Mouse (Mus musculus) heart, adult 9 months (tissue): ENCODE measurements around the gene 1110032F04Rik.
"Not testable (repeated sequence)": the region's sequence is repeated elsewhere in the genome, so short reads cannot be mapped to it uniquely, and the experiment has no call there.

Source experiments
- DNase-seq, 2 experiments: peaks; one replicate each; pipeline ENCODE4 v3.0.0; 2022; ENCODE audit warnings: low spot score in 2 of 2

1110032F04Rik gene

DNA sequence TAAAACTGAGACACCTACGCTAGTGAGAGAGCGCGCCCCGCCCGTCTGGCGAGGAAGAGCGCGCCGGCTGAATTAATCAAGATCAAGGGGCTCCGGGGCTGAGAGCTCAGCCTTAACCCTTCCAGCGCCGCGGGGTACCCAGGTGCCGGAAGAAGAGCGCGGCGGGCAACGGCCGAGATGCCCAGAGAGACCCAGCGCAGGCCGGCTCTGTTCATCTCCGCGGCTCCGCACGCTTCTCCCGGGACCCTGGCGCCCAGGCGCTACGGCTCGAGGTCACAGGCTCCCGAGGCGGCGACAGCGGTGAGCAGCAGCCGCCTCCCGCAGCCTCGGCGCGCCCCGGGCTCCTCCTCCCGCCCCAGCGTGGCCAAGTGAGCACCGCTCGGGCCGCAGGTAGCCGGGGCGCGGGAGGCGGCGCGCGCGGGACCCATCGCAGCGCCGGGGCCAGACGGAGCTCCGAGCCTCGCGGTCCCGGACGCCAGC, at the start of gene 1110032F04Rik:
TSS of gene 1110032F04Rik (plus strand) at position 376 of the 480 bp plus-strand sequence.
- no peak for DNase-seq

DNA sequence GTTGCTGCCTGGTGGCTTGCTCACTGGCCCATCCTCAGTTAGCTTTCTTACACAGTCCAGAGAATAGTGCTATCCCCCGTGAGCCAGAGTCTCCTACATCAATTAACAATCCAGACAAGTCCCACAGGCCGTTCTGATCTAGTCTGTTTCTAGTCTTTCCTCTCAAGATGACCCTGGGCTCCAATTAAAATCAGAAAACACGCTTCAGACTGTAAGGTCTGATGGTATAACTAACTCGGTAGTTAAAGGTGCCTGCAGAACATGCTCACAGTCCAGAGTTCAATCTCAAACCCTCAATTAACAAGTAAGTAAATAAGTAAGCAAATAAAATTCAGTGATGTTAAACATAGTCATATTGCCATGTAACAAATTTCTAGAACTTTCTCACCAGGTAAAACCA, 48.0 kb upstream of the 1110032F04Rik start:
- DNase-seq: no peak

DNA sequence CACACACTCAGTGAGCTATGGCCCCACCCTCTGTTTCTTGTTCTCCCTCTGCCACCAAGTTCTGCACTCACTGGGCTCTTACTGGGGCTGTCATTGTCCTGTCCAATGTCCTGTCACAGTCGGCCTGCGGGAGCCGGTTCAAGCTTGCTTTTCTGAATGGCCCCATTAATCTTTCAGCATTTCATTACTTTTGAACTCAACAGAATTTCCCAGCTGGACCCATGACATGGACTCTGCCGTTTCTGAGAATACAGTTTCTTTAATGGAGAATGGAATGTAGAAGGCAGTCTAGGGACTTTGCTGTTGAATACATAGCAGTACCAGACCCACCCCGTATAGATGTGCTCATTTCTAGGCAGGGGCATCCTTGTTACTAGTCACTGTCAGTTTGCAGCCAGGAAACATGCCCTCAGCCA, 47.5 kb upstream of the 1110032F04Rik start:
- no peak for DNase-seq

DNA sequence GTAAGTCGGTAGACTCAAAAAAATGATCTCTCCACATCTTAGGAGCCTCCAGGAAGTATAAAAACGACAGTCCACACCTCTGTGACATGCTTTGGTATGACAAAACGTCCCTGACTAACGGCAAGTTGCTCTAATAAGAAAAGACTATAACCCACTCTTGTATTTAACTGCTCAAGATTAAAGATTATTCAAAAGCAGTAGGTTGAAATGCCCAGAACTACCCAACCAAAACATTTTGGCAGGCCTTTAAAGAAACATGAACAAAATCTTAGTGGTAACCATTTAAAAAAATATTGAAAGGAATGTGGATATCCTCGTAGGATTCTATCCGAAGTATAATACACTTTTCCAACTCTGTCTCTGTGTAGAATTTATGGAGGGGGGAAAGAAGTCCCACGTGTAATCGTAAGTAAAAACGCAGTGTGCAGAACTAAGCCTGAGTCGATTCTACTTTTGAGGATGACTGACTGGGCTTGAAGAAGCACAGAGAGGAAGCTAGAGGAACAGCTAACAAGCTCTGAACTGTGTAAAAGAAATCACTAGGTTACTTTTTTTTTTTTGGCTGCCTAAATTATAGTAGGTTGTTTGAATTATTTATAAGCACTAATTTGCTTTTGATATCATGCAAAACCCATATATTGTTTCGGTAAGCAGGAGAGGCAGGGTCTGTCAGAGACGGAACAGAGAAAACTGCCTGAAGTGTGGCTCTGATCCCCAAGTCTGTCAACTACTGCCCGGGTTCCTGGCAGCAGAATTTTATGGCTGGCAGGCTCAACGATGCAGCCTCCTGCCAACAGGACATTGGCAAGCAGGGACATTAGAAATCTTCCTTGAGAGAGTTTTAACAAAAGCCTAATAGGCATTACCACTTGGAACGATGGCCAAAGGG, 45.3 kb upstream of the 1110032F04Rik start:
- no peak for DNase-seq

DNA sequence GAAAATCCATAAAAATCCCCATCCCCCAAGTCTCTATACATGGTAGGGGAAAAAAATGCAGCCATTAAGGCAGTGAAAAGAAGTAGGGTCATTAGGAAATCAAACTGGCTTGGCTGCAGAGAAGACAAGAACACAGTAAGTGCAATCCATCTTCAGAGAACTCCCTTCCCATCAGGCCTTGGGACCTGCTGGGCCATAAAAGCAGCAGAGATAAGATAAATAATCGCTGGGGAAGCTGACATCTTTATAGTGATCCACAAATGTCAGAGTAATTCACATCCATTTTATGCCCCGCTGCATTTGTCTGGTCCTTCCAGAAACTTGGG, 44.7 kb upstream of the 1110032F04Rik start:
- DNase-seq: no peak

DNA sequence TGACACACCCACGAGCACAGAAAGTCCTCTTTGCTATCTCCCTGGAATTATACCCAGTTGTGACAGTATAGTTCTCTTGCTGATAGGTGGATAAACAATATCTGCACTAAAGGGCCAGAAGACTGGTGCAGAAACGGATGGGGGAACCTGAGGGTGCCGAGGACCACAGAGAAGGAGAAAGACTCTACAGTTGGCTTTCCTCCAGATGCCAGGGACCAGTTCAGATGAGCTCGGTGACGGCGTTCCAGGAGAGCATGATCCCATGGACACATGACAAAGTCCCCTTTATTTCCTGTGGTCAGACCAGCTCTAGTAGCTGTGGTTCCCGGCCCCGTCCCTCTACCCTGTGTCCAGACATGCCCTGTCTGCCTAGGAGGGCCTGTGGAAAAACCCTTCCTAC, 44.2 kb upstream of the 1110032F04Rik start:
- no peak for DNase-seq

DNA sequence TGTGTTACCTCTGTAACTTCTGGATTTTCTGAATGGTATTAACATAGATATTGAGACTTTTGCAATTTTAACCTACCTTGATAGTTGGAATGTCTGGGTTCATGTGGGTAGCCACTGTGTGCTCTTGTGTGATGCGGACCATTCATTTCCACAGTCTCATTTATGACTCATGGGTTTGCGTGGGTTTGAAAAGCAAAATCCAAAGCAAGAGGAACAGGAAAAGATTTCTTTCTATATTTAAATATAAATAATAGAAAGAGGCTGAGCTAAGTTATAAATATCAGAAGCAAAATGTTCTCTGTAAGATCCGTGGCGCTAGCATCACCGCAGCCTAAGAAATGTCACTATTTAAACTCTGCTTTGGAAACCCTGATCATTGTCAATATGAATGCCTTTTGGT, 41.7 kb upstream of the 1110032F04Rik start:
- no peak for DNase-seq

DNA sequence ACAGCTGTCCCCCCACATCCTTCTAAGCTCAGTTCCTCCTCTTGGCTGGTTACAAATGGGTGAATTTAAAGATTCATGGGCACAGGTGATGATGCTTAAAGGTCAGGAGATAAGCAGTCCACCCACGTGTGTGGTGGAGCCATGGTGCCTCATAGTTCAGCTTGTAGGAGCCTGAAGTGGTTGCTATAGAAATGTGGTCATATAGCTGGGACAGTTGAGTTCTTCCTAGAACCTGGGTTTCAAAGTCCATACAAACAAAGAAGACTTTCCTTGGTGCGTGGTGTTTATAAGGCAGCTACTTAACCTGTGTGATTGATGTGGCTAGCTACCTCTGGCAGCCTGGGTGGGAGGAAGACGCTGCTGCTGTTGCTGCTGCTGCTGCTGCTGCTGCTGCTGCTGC, 39.4 kb upstream of the 1110032F04Rik start:
- no peak for DNase-seq

DNA sequence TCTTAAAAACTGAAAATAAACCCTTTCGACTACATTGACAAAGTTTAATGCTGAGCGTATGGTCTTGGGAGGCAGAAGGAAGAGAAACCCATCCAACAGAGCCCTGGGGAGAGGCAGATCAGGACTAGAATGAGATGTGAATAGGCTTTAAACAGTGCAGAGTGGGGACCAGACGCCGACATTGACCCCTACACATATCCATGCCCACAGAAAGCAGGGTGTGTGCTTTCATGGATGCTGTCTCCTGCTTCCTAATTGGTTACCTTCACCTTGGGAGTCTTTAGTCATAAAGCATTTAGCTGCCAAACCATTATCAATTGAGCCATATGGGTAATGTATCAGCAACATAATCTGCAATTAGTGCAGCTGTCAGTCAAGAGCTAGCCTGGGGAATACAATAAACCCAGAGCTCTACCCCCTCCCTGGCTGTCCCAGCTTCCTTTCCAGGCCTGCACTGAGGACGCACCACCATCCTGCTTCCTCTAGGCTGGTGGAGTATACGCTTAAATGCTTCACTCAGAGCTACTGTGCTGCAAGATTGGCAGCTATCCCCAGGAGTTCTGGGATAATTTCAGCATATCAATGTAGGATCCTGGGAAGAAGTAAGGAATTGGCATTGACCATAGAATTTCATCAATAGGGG, 32.4 kb upstream of the 1110032F04Rik start:
- no peak for DNase-seq

DNA sequence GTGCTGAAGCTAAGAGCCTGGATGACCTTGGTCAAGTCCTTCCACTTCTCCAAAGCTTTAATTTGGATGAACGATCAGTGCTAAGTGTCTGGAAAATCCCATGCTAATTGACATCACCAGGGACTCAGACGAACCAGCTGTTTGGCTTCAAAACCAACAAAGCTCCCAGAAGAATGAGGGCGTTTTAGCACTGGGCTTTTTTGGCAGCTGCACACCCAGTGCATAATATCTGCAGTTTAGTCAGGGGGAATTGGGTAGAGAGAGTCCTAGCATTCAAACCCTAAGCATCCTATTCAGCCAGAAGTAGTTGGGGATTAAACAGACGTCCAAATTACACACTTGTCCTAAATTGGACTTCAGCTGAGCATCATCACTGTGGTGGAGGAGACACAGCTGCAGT, 29.2 kb upstream of the 1110032F04Rik start:
- DNase-seq: peak; percentile 3 to 5

DNA sequence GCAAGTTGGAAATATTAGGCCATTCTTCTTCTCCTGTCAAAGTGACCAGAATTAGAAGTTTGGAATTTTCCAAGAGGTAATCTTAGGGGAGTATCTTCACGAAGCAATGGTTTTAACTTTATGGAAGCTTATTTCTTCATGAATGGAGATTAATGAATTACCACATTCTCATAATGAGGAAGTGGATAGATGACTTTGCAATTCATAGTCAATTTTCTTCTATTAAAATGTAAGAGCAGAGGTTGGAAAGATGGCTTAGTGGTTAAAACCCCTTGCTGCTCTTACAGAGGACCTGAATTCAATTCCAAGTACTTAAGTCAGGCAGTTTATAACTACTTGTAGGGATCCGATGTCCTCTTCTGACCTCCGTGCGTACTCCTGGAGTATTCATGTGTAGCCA, 25.4 kb upstream of the 1110032F04Rik start:
- DNase-seq: no peak

DNA sequence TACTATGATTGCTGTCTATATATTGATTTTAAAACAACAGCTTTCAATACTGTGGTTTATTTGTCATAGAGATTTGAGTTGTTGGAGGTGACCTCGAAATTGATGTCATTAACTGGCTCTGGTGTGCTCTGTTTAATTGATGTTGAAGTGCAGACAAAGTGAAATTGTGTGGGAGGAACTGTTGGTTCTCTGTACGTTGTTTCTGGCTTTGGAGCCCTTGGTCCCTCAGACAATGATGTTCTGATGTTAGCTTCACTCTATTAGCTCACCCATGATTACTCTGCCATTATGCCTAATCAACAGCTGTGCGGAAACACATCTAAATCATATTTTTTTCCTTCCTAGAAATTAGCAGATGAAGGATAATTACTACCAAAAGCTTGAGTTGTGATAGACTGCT, 21.1 kb upstream of the 1110032F04Rik start:
- no peak for DNase-seq

DNA sequence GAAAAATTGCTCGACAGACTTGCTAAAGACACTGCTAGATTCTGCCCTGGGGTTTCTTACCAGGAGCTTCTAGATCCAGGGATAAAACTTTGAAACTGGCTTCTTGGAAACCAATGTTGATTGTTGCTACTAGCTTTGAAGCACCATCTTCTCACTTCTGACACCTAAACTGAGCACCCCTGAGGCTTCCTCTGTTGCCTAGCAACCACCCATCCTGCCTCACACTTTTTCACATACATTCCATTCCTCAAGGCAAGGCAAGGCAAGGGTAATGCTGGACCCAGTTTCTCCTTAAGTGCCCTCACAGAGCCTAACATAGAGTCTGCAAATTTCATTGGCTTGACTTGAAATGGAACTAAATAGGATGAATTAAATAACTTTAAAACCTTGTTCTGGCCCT, 17.0 kb upstream of the 1110032F04Rik start:
- no peak for DNase-seq

DNA sequence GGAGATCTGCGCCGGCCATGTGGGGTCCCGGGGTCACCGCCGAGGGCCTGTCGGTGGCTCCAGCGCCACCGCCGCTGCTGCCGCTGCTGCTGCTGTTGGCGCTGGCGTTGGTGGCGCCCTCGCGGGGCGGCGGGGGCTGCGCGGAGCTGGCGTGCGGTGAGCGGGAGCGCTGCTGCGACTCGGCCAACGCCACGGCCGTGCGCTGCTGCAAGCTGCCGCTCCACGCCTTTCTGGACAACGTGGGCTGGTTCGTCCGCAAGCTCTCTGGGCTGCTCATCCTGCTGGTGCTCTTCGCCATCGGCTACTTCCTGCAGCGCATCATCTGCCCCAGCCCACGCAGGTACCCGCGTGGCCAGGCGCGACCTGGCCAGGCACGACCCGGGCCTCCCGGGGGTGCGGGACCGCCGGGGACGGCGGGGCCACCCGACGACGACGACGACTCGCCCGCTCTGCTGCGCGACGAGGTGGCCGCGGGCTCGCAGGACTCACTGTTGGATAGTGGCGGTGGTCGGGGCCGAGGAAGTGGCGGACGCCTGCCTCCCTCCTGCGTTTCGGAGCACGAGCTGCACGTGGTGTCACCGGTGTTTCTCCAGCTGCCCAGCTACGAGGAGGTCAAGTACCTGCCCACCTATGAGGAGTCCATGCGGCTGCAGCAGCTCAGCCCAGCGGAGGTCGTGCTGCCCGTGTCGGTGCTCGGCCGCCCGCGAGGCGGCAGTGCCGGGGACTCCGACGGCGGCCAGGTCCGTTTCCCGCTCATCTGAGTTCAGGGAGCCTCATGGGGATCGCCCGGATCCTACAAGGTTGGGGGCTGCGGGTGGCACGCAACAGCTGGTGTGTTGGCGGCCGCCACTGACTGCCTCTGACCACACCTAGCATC, 543 bp downstream of the 1110032F04Rik start:
- no peak for DNase-seq

DNA sequence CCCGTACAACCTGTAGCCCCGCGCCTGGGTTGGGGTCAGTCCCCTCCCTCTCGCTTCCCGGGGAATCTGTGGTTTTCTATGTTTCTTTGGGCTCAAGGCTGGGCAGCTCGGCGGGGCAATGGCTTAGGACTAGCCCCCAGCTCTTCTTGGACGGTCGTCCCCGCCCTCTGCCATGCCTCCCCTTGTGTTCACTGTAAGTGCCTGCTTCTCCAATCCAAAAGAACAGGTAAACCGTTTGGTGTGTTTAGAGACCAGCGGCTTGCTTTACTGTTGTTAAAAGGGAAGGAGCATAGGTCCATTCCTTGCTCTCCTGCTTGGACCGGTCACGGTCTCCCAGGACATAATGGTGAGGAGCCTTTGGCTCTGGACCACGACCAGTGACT, 1.2 kb downstream of the 1110032F04Rik start:
- no peak for DNase-seq

DNA sequence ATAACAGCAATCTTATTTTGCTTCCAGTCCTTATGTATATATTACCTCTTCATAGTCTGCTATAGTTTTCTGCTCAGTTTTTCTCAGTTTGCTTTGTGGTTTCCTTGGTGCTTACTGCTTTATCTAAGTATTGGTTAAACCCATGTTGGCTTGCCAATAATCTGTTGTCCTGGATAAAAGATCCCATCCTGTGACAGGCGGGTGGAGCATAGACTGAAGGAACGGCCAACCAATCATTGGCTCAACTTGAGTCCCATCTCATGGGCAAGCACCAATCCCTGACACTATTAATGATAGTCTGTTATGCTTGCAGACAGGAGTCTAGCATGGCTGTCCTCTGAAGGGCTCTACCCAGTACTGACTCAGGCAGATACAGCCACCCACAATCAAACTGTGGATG, 4.7 kb downstream of the 1110032F04Rik start:
- DNase-seq: no peak

DNA sequence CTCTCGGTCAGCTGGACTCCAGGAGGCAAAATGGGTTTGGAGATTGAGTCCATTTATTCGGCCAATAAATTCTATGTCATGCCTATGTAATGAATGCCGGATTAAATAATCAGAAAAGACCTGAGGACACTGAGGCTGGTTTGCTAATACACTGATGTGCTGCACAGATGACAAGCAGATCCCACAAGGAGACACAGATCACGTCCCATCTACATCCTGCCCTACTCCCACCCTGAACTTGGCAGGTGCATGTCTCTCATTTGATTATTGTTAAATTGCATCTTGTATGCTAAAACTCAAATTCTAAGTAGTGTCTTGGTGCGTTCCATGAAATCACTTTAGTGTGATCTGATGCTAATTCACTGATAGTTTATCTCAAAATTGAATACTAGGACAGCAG, 17.5 kb downstream of the 1110032F04Rik start:
- DNase-seq: no peak

DNA sequence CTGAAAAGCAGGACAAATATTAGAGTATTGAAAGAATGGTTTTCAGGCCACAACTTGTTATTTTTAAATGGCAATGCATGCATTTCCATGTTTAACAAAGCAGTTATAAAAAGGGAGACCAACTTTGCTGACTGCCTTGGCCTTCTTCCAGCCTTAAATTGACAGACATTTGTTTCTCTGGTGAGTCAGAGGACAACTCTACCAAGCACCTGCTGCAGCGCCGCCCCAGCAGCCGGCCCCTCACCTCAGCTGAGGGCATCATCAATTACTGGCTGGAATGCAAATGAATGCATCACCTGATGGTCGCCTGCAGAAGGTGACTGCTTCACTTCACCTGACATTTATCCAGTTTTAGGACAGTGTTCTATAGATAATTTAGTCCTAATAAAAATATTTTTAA, 26.0 kb downstream of the 1110032F04Rik start:
- no peak for DNase-seq

DNA sequence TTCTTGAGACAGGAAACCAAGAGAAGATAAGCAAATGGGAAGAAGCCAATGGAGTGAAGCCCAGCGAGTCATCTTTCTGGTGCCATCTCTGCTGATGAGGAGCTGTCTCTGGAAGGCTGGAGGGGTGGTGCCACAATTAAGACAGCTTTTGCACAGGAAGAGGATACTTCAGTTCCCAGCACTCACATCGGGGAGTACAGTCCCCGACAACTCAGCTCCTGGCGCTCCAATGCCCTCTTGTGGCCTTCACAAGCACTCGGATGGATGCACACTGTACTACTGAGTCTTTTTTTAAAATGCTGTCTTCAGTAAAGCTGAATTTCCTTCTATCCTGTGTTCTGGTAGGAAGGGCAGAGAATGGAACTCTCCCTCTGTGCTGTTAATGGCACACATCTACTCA, 27.8 kb downstream of the 1110032F04Rik start:
- no peak for DNase-seq

DNA sequence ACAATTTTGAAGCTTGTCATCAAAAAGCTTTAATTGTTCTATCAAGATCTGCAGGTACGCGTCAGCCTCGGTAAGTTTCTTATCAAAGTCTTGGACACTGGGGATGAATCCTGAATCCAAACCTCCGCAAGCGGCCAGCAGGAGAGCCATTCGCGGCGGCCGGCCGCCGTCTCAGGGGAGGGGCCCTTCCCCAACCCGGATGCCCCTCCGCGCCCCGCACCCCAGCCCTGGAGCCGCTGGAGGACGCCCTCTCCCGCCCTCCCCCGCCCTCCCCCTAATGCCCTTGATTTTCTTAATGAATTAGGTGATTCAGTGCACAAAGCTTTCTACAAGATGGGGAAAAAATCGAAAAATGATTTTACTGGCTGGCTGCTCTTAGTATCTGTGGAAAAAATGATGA, 33.2 kb downstream of the 1110032F04Rik start:
- not testable (repeated sequence) for DNase-seq

DNA sequence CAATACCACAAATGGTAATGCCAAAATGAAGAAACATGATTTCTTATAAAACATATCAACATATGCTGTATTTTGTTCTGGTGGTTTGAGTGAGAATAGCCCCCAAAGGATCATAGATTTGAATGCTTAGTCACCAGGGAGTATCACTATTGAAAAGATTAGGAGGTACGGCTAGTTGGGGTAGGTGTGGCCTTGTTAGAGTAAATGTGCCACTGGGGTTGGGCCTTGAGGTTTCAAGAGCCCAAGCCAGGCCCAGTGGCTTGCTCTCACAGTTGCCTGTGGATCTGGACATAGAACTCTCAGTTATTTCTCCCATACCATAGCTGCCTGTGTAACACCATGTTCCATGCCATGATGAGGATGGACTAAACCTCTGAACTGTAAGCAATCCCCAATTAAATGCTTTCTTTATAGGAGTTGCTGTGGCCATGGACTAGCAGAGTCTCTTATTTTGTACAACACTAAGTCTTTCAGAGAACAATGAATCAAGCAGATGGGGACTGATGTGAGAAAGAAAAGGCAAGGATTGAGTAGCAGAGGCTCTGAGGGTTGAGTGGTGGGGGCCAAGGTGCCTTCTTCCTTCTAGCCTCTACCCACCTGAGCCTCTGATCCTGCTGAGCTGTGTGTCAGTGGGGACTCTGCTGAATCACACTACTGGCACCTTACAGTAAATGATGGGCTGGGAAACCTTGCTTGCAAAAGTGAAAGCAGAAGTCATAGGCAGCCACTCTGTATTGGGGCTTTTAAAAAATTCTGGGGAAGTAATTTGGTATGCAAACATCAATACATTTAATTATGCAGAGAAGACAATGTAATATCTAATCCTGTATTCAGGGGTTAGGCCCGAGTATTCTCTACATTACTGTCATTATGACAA, 35.8 kb downstream of the 1110032F04Rik start:
- no peak for DNase-seq
